Mouse (Mus musculus) hindbrain, postnatal 0 days (tissue): ENCODE results near the gene Grasp. TPM values are rescaled to one million over a fixed set of nuclear protein-coding genes. Genes with fewer than 3 reads are reported as not detected.

ENCODE experiments used
- ATAC-seq: fragments of 200-750 bp; cut with Nextera tagmentation; 2 replicates; pipeline ENCODE4 v1.8.0; 2017; ENCODE audit warnings: mild to moderate bottlenecking, moderate TSS enrichment, moderate library complexity
- DNase-seq: peaks from one replicate; pipeline ENCODE4 v3.0.0-alpha.2; 2015; ENCODE audit warnings: low spot score
- H3K27ac ChIP-seq: fragments of 300-500 bp; sonication (generic); 2 replicates; pipeline ENCODE4 v1.5.1; 2014; ENCODE audit warnings: mild to moderate bottlenecking
- H3K27me3 ChIP-seq: fragments of 300-500 bp; sonication (generic); 2 replicates; pipeline ENCODE4 v1.6.1; 2014; ENCODE audit warnings: low read length, mixed read lengths; ENCODE audit not compliant: insufficient read depth
- H3K36me3 ChIP-seq: fragments of 300-500 bp; sonication (generic); 2 replicates; pipeline ENCODE4 v1.6.1; 2014; ENCODE audit warnings: low read length, mixed read lengths; ENCODE audit not compliant: insufficient read depth
- H3K4me1 ChIP-seq: fragments of 300-500 bp; sonication (generic); 2 replicates; pipeline ENCODE4 v1.6.1; 2014; ENCODE audit warnings: antibody characterized with exemption, low read length, mixed read lengths; ENCODE audit not compliant: insufficient read depth
- H3K4me2 ChIP-seq: fragments of 300-500 bp; sonication (generic); 2 replicates; pipeline ENCODE4 v1.6.1; 2014; ENCODE audit warnings: low read depth, mild to moderate bottlenecking, low read length, moderate library complexity, mixed read lengths
- H3K4me3 ChIP-seq: fragments of 300-500 bp; sonication (generic); 2 replicates; pipeline ENCODE4 v1.5.1; 2014; ENCODE audit warnings: low read length
- H3K9ac ChIP-seq: fragments of 300-500 bp; sonication (generic); replicated peaks from 2 replicates; pipeline ENCODE4 v1.6.1; 2014; ENCODE audit warnings: mild to moderate bottlenecking, low read length, moderate library complexity, mixed read lengths
- H3K9me3 ChIP-seq: fragments of 300-500 bp; sonication (generic); 2 replicates; pipeline ENCODE4 v1.6.1; 2016; ENCODE audit warnings: low read length, mixed read lengths
- CTCF ChIP-seq: IDR thresholded peaks from 2 replicates; pipeline ENCODE4 v1.5.1; 2016; ENCODE audit warnings: antibody characterized with exemption, control low read depth, low read depth
- WGBS: fragments of 180-500 bp; shearing (Covaris S2); extraction: QIAGEN DNeasy Blood & Tissue Kit; methylation state at CpG from one replicate; pipeline ENCODE4 v1.1.7; 2014; 5-methylcytosine and 5-hydroxymethylcytosine counted together
- polyA plus RNA-seq: library from polyadenylated mRNA; unstranded; fragments of >200 nt; fragmentation: Nextera tagmentation; extraction: Ambion mirVana; gene quantifications from 2 replicates; pipeline ENCODE4 v1.2.1, GENCODE M21; 2015
- total RNA-seq: library from RNA; depleted of rRNA; stranded (reverse); fragments of >200 nt; gene quantifications from 2 replicates; pipeline ENCODE4 v1.2.3, GENCODE M21; 2014

The Grasp gene
- total and polyA plus RNA-seq, 2 experiments from 2014 or later: 1.5 to 8.7 TPM

DNA sequence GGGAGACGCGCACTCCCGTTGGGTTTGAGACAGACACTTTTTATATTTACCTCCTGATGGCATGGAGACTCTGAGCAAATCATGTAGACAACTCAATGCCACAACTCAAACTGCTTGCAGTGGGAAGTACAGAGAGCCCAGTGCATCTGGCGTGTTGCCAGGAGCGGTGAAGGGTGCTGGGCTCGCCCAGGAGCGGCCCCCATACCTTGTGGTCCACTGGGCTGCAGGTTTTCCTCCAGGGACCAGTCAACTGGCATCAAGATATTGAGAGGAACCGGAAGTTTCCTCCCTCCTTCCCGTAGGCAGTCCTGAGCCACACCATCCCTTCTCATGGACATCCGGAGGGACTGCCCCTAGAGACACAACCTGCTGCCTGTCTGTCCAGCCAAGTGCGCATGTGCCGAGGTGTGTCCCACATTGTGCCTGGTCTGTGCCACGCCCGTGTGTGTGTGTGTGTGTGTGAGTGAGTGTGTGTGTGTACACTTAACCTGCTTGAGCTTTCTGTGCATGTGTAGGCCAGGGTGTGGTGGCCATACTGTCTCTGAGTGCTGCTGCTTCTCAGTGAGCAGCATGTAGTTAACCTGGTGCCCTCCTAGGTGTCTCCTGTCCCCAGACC, 12.9 kb upstream of the Grasp start:
- Histone ChIP-seq H3K4me2 (no peak overlapping the region), H3K36me3 (peaks cover 39% of the 10 kb centered on the region), H3K4me3 (no peak overlapping the region), H3K4me1 (no peaks in the 10 kb centered on the region), H3K9me3 (no peaks in the 10 kb centered on the region), H3K27ac (no peak overlapping the region), H3K27me3 (no peaks in the 10 kb centered on the region), H3K9ac (no peak overlapping the region)
- TF ChIP-seq CTCF: no peak
- ATAC-seq (no peak), DNase-seq (no peak)
- 91% methylated on average over 14 of the region's 14 CpGs for WGBS

DNA sequence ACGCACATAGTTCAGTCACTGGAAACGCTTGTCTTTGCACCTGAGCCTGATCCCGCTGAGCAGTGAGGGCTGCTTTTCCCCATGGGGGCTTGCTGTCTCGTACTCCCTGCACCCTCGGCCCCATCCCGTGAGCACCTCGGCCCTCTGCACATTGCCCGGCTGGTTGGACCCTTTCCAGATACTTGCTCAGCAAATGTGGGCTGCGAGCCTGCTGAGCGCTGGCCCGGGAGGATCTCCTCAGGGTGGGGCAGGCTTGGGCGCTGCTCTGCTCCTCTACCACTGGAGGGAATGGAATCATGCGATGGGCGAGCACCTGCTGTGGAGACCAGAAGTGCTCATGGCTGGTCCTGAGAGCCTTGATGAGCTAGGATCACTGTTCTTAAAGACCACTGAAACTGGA, 11.6 kb upstream of the Grasp start:
- no peaks in the 10 kb centered on the region for H3K9me3 ChIP-seq
- no peaks in the 10 kb centered on the region for H3K27me3 ChIP-seq
- H3K4me3 ChIP-seq: no peak overlapping the region
- H3K9ac ChIP-seq: no peak overlapping the region
- ATAC-seq (no peak), DNase-seq (no peak)
- H3K36me3 ChIP-seq: peaks cover 28% of the 10 kb centered on the region
- no peak overlapping the region for H3K27ac ChIP-seq
- no peak for TF ChIP-seq CTCF
- no peak overlapping the region for H3K4me2 ChIP-seq
- H3K4me1 ChIP-seq: no peaks in the 10 kb centered on the region
- WGBS: 64% methylated on average over 14 of the region's 14 CpGs

DNA sequence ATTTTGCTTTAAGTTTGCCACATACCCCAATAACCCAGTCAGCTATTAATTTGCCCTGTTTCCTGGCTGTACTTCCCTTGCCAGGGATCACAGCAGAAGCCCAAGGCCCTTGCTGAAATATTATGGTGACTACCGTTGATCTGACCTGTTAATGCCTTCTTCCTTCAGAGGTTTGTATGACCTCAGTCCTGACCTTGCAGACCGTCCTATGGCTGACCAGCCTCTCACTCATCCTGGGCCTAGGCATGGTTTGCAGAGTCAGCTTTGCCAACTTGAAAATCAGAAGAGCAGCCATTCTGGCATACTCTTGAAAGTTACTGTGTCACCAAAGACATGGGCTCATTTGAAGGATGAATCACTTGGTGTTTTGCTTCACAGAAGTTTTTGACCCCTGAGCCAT, 8.9 kb upstream of the Grasp start:
- WGBS: 69% methylated on average over 2 of the region's 2 CpGs
- TF ChIP-seq CTCF: no peak
- ATAC-seq (no peak), DNase-seq (no peak)
- no peaks in the 10 kb centered on the region for H3K4me1 ChIP-seq
- H3K9ac ChIP-seq: no peak overlapping the region
- no peaks in the 10 kb centered on the region for H3K27me3 ChIP-seq
- no peak overlapping the region for H3K4me3 ChIP-seq
- no peaks in the 10 kb centered on the region for H3K9me3 ChIP-seq
- H3K27ac ChIP-seq: no peak overlapping the region
- no peak overlapping the region for H3K4me2 ChIP-seq
- H3K36me3 ChIP-seq: peaks cover 19% of the 10 kb centered on the region

DNA sequence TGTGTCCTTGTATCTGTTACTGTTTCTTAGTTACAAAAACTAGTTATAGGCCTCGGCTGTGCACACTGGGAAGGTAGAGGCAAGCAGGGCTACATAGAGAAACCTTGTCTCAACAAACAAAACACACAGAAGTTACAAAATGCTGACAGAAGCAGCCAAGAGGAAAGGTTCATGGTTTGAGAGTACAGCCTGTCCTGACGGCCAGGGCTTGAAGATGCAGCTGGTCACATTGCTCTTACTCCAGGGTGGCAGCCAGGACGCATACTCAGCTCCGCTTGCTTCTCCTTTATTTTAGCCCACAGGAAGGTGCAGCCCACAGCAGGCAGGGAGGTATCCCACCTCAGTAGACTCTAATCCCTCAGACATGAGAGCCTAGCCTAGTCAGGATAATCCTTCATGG, 8.0 kb upstream of the Grasp start:
- Histone ChIP-seq H3K9ac (no peak overlapping the region), H3K4me3 (no peak overlapping the region), H3K27ac (no peak overlapping the region), H3K4me1 (no peaks in the 10 kb centered on the region), H3K27me3 (no peaks in the 10 kb centered on the region), H3K4me2 (no peak overlapping the region), H3K9me3 (no peaks in the 10 kb centered on the region), H3K36me3 (peaks cover 12% of the 10 kb centered on the region; the same call in 1 of the 2 replicates)
- TF ChIP-seq CTCF: no peak
- DNase-seq: no peak
- ATAC-seq: no peak
- WGBS: 82% methylated on average over 4 of the region's 4 CpGs

DNA sequence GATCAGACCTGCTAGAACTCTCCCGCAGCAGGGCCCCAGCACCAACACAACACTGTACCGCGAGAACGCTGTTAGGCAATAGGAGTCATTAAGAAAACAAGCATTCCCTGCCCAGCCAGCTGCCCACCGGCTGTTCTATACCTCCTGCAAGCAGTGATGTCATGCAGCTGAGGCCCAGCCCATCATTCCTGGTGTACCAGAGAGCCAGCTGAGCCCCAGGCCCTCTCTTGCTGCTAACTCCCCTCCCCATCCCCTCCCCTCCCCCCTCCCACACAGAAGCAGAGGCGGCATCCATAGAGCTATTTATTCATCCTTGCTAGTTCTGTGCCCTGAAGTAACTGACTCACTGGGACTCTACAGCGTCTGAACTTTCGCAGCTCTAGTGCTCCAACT, 3.1 kb upstream of the Grasp start:
- DNase-seq (peak; percentile 58), ATAC-seq (peak; percentile 33)

DNA sequence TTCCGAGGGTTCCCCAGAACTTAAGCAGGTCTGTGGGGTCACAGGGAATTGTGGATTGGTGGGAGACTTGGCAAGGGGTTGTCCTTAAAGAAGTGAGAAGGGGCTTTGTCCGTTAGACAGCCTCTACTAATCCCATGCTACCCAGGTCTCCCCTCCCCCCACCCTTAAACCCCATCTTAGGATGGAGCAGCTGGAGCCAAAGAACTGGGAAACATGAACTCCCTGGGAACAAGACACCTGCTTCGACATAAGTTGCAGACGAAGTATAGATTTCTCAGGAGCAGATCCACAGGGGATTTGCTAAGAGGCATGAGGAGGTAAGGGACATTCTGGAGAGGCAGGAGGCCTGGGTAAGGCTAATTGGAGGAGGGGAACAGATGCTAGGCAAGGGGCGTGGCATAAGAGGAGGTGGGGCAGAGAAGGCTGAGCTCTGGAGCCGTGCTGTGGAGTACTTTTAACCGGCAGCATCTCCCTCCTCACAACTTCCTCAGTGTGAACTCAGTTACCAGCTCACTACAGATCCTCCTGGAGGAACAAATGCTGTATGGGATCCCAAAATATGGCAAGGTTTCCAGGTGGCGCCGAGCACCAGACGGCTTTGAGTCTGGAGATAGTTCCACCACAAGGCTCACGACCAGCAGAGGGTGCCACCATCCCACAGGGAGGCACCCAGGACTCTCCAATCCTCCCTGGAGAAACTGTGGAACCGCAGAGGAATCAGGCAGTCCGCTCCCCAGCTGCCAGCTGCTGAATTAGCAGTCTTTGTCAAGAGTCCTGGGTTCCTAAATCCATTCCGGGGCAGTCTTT, 2.5 kb upstream of the Grasp start:
- peak; percentile 84 for TF ChIP-seq CTCF
- H3K9me3 ChIP-seq: no peaks in the 10 kb centered on the region
- peak; percentile 78 for DNase-seq
- H3K9ac ChIP-seq: no peak overlapping the region; the same call in 1 of the 2 replicates
- H3K27ac ChIP-seq: no peak overlapping the region
- H3K4me2 ChIP-seq: peak overlapping the region; percentile 42
- H3K4me1 ChIP-seq: peaks cover 10% of the 10 kb centered on the region
- no peaks in the 10 kb centered on the region for H3K27me3 ChIP-seq
- H3K36me3 ChIP-seq: no peaks in the 10 kb centered on the region
- peak; percentile 60 for ATAC-seq
- 9% methylated on average over 14 of the region's 14 CpGs for WGBS
- peak overlapping the region; percentile 11; the same call in 1 of the 2 replicates for H3K4me3 ChIP-seq

More for the DNA sequence above, 3.1 kb upstream of the Grasp start:
- no peaks in the 10 kb centered on the region for H3K36me3 ChIP-seq
- TF ChIP-seq CTCF: no peak
- 0 out of 2 replicates have a peak overlapping the region, but pooled peaks have one; percentile 42 for H3K4me2 ChIP-seq
- 5% methylated on average over 8 of the region's 8 CpGs for WGBS
- no peak overlapping the region for H3K4me3 ChIP-seq
- peaks cover 10% of the 10 kb centered on the region for H3K4me1 ChIP-seq
- H3K27me3 ChIP-seq: no peaks in the 10 kb centered on the region
- H3K27ac ChIP-seq: no peak overlapping the region
- H3K9me3 ChIP-seq: no peaks in the 10 kb centered on the region
- no peak overlapping the region for H3K9ac ChIP-seq
